Mouse (Mus musculus): ENCODE data around the gene Nab2.

The Nab2 gene

GRCm38 (mm10) chr10:127643553-127644238 is 24.7 kb downstream of the Nab2 start:
- in situ Hi-C loops (cut with MboI) = loop anchor here (5.0 to 25.0 kb wide), 3 partner anchors 34 to 294 kb away; partner anchors contain the start of gene Zbtb39

GRCm38 (mm10) chr10:127642772-127643552 is 25.4 kb downstream of the Nab2 start, which contains the start of gene Stat6:
Gene Stat6 (plus strand): TSS chr10:127642986.
- in situ Hi-C loops (cut with MboI) = loop anchor here (5.0 to 25.0 kb wide), 3 partner anchors 34 to 294 kb away; partner anchors contain the start of gene Zbtb39

GRCm38 (mm10) chr10:127641861-127642771 is 26.3 kb downstream of the Nab2 start:
- in situ Hi-C loops (cut with MboI) = loop anchor here (5.0 to 25.0 kb wide), 3 partner anchors 35 to 295 kb away; partner anchors contain the start of gene Zbtb39

- in situ Hi-C loops (cut with MboI) = loop anchor here (5.0 to 25.0 kb wide), 3 partner anchors 37 to 297 kb away; partner anchors contain the start of gene Zbtb39
These were observed 27.9 kb downstream of the Nab2 start for GRCm38 (mm10) chr10:127640421-127640820.

- in situ Hi-C loops (cut with MboI) = loop anchor here (25.0 kb wide), 1 partner anchor 305 kb away; no protein-coding TSS in a partner anchor
These were observed 35.6 kb downstream of the Nab2 start for GRCm38 (mm10) chr10:127632668-127633271.

- in situ Hi-C loops (cut with MboI) = loop anchor here (25.0 kb wide), 1 partner anchor 306 kb away; no protein-coding TSS in a partner anchor
These were observed 36.8 kb downstream of the Nab2 start for GRCm38 (mm10) chr10:127631261-127632214.

- in situ Hi-C loops (cut with MboI) = loop anchor here (25.0 kb wide), 1 partner anchor 311 kb away; no protein-coding TSS in a partner anchor
These were observed 41.9 kb downstream of the Nab2 start for GRCm38 (mm10) chr10:127626433-127626832.

- in situ Hi-C loops (cut with MboI) = no loop called here
These were observed 44.7 kb downstream of the Nab2 start for GRCm38 (mm10) chr10:127623439-127624216.

GRCm38 (mm10) chr10:127622661-127623060 is 45.7 kb downstream of the Nab2 start:
- in situ Hi-C loops (cut with MboI) = no loop called here

- in situ Hi-C loops (cut with MboI) = no loop called here
These were observed 46.3 kb downstream of the Nab2 start for GRCm38 (mm10) chr10:127622057-127622392.

- in situ Hi-C loops (cut with MboI) = no loop called here
These were observed 46.9 kb downstream of the Nab2 start for GRCm38 (mm10) chr10:127621191-127622056.

- in situ Hi-C loops (cut with MboI) = no loop called here
These were observed 47.8 kb downstream of the Nab2 start, which contains the start of gene Lrp1 for GRCm38 (mm10) chr10:127620406-127621190. Gene Lrp1 (minus strand): TSS chr10:127621148.

GRCm38 (mm10) chr10:127619941-127620405 is 48.4 kb downstream of the Nab2 start:
- in situ Hi-C loops (cut with MboI) = no loop called here

GRCm38 (mm10) chr10:127619119-127619721 is 49.1 kb downstream of the Nab2 start:
- in situ Hi-C loops (cut with MboI) = no loop called here

GRCm38 (mm10) chr10:127618173-127618572 is 50.2 kb downstream of the Nab2 start:
- in situ Hi-C loops (cut with MboI) = no loop called here

- in situ Hi-C loops (cut with MboI) = no loop called here
These were observed 51.1 kb downstream of the Nab2 start for GRCm38 (mm10) chr10:127617294-127617693.

GRCm38 (mm10) chr10:127616261-127616679 is 52.1 kb downstream of the Nab2 start:
- in situ Hi-C loops (cut with MboI) = no loop called here
